Mouse (Mus musculus) midbrain, embryonic 16.5 days (tissue): Measurements from ENCODE around the gene Gin1. TPM values are rescaled to one million over a fixed set of nuclear protein-coding genes. Genes with fewer than 3 reads are reported as not detected.
"Not testable (repeated sequence)": the region's sequence is repeated elsewhere in the genome, so short reads cannot be mapped to it uniquely, and the experiment has no call there.

Experiments
- ATAC-seq: fragments of 200-750 bp; cut with Nextera tagmentation; 2 replicates; pipeline ENCODE4 v1.8.0; 2017; ENCODE audit warnings: moderate TSS enrichment
- H3K27ac ChIP-seq: fragments of 300-500 bp; sonication (generic); 2 replicates; pipeline ENCODE4 v1.5.1; 2014; ENCODE audit warnings: mild to moderate bottlenecking, low read length, mixed read lengths
- H3K27me3 ChIP-seq: fragments of 300-500 bp; sonication (generic); 2 replicates; pipeline ENCODE4 v1.6.1; 2014; ENCODE audit warnings: low read depth, low read length, mixed read lengths; ENCODE audit not compliant: control insufficient read depth, insufficient read depth
- H3K36me3 ChIP-seq: fragments of 300-500 bp; sonication (generic); 2 replicates; pipeline ENCODE4 v1.6.1; 2014; ENCODE audit warnings: mild to moderate bottlenecking, low read length, moderate library complexity, mixed read lengths; ENCODE audit not compliant: control insufficient read depth, insufficient read depth
- H3K4me1 ChIP-seq: fragments of 300-500 bp; sonication (generic); 2 replicates; pipeline ENCODE4 v1.6.1; 2014; ENCODE audit warnings: mild to moderate bottlenecking, low read length, mixed read lengths; ENCODE audit not compliant: control insufficient read depth, insufficient read depth
- H3K4me2 ChIP-seq: fragments of 300-500 bp; sonication (generic); 2 replicates; pipeline ENCODE4 v1.6.1; 2014; ENCODE audit warnings: mild to moderate bottlenecking, low read length, mixed read lengths
- H3K4me3 ChIP-seq: fragments of 300-500 bp; sonication (generic); 2 replicates; pipeline ENCODE4 v1.5.1; 2014; ENCODE audit warnings: low read depth, mild to moderate bottlenecking, low read length, moderate library complexity, mixed read lengths
- H3K9ac ChIP-seq: fragments of 300-500 bp; sonication (generic); 2 replicates; pipeline ENCODE4 v1.6.1; 2014; ENCODE audit warnings: low read depth, low read length, mixed read lengths
- H3K9me3 ChIP-seq: fragments of 300-500 bp; sonication (generic); replicated peaks from 2 replicates; pipeline ENCODE4 v1.6.1; 2014; ENCODE audit warnings: mild to moderate bottlenecking, low read length, mixed read lengths; ENCODE audit not compliant: control insufficient read depth, poor library complexity, severe bottlenecking
- WGBS: fragments of 180-500 bp; shearing (Covaris S2); extraction: QIAGEN DNeasy Blood & Tissue Kit; methylation state at CpG from one replicate; pipeline ENCODE4 v1.1.7; 2014; 5-methylcytosine and 5-hydroxymethylcytosine counted together
- polyA plus RNA-seq: library from polyadenylated mRNA; unstranded; fragments of >200 nt; fragmentation: Nextera tagmentation; extraction: Ambion mirVana; gene quantifications from 2 replicates; pipeline ENCODE4 v1.2.1, GENCODE M21; 2015

Gin1 gene
- polyA plus RNA-seq, 1 experiment from 2014 or later, result 13.5 TPM

- no peaks in the 10 kb centered on the region for H3K9me3 ChIP-seq
- no peak overlapping the region for H3K9ac ChIP-seq
- H3K36me3 ChIP-seq, result 0 out of 2 replicates have a peak, but pooled peaks cover 5% of the 10 kb centered on the region
- no peak for ATAC-seq
- no peak overlapping the region for H3K4me2 ChIP-seq
- H3K4me1 ChIP-seq, result no peaks in the 10 kb centered on the region
- H3K4me3 ChIP-seq, result no peak overlapping the region
- H3K27me3 ChIP-seq, result no peaks in the 10 kb centered on the region
- H3K27ac ChIP-seq, result no peak overlapping the region
Measured at GRCm38 (mm10) chr1:97759841-97760240, 10.1 kb upstream of the Gin1 start.

GRCm38 (mm10) chr1:97760598-97760997 lies 9.4 kb upstream of the Gin1 start:
- Histone ChIP-seq H3K4me1 (peaks cover 3% of the 10 kb centered on the region; the same call in 1 of the 2 replicates), H3K4me3 (no peak overlapping the region), H3K4me2 (no peak overlapping the region), H3K36me3 (0 out of 2 replicates have a peak, but pooled peaks cover 2% of the 10 kb centered on the region), H3K9me3 (no peaks in the 10 kb centered on the region), H3K27ac (no peak overlapping the region), H3K9ac (no peak overlapping the region), H3K27me3 (no peaks in the 10 kb centered on the region)
- no peak for ATAC-seq
- 90% methylated on average over 7 of the region's 7 CpGs for WGBS

- 84% methylated on average over 6 of the region's 6 CpGs for WGBS
Measured at GRCm38 (mm10) chr1:97761477-97761876, 8.5 kb upstream of the Gin1 start.

GRCm38 (mm10) chr1:97765712-97766111 lies 4.3 kb upstream of the Gin1 start:
- 83% methylated on average over 4 of the region's 4 CpGs for WGBS
- not testable (repeated sequence) for H3K9me3 ChIP-seq, H3K36me3 ChIP-seq, H3K4me2 ChIP-seq, H3K9ac ChIP-seq, H3K4me3 ChIP-seq, ATAC-seq, H3K27me3 ChIP-seq, H3K27ac ChIP-seq
- peaks cover 25% of the 10 kb centered on the region for H3K4me1 ChIP-seq

More at GRCm38 (mm10) chr1:97761477-97761876, 8.5 kb upstream of the Gin1 start:
- no peak overlapping the region for H3K27ac ChIP-seq
- H3K9me3 ChIP-seq, result no peaks in the 10 kb centered on the region
- H3K4me2 ChIP-seq, result no peak overlapping the region
- no peak for ATAC-seq
- no peak overlapping the region for H3K4me3 ChIP-seq
- H3K27me3 ChIP-seq, result no peaks in the 10 kb centered on the region
- H3K9ac ChIP-seq, result no peak overlapping the region
- H3K4me1 ChIP-seq, result peaks cover 6% of the 10 kb centered on the region; the same call in 1 of the 2 replicates
- H3K36me3 ChIP-seq, result no peaks in the 10 kb centered on the region

- no peaks in the 10 kb centered on the region for H3K36me3 ChIP-seq
- no peaks in the 10 kb centered on the region for H3K27me3 ChIP-seq
- H3K4me2 ChIP-seq, result peak overlapping the region; percentile 81
- no peak overlapping the region for H3K9ac ChIP-seq
- no peaks in the 10 kb centered on the region for H3K9me3 ChIP-seq
- no peak for ATAC-seq
- H3K4me1 ChIP-seq, result peaks cover 29% of the 10 kb centered on the region
- WGBS, result 87% methylated on average over 2 of the region's 2 CpGs
- peak overlapping the region; percentile 72 for H3K4me3 ChIP-seq
- no peak overlapping the region for H3K27ac ChIP-seq
Measured at GRCm38 (mm10) chr1:97768089-97768488, 1.9 kb upstream of the Gin1 start.

GRCm38 (mm10) chr1:97768906-97769293 lies 1.1 kb upstream of the Gin1 start:
- Histone ChIP-seq H3K4me2 (peak overlapping the region; percentile 81), H3K4me1 (peaks cover 29% of the 10 kb centered on the region), H3K9me3 (no peaks in the 10 kb centered on the region), H3K27ac (peak overlapping the region; percentile 92), H3K9ac (peak overlapping the region; percentile 84), H3K27me3 (no peaks in the 10 kb centered on the region), H3K36me3 (no peaks in the 10 kb centered on the region), H3K4me3 (peak overlapping the region; percentile 72)
- no peak for ATAC-seq
- 13% methylated on average over 7 of the region's 7 CpGs for WGBS

GRCm38 (mm10) chr1:97769294-97769903 lies 573 bp upstream of the Gin1 start:
- H3K4me1 ChIP-seq, result peaks cover 29% of the 10 kb centered on the region
- H3K27me3 ChIP-seq, result no peaks in the 10 kb centered on the region
- WGBS, result under 1% methylated on average over 40 of the region's 40 CpGs

GRCm38 (mm10) chr1:97771118-97771517 lies 1.1 kb downstream of the Gin1 start:
- WGBS, result 59% methylated on average over 7 of the region's 7 CpGs
- no peaks in the 10 kb centered on the region for H3K36me3 ChIP-seq
- no peak overlapping the region; the same call in 1 of the 2 replicates for H3K4me3 ChIP-seq
- H3K27ac ChIP-seq, result no peak overlapping the region
- H3K4me1 ChIP-seq, result peaks cover 23% of the 10 kb centered on the region
- no peak for ATAC-seq
- peak overlapping the region; percentile 22; the same call in 1 of the 2 replicates for H3K4me2 ChIP-seq
- H3K27me3 ChIP-seq, result no peaks in the 10 kb centered on the region
- H3K9me3 ChIP-seq, result no peaks in the 10 kb centered on the region
- 0 out of 2 replicates have a peak overlapping the region, but pooled peaks have one; percentile 38 for H3K9ac ChIP-seq

More at GRCm38 (mm10) chr1:97769294-97769903, 573 bp upstream of the Gin1 start:
- H3K9ac ChIP-seq, result peak overlapping the region; percentile 84
- no peaks in the 10 kb centered on the region for H3K9me3 ChIP-seq
- H3K4me2 ChIP-seq, result peak overlapping the region; percentile 81
- peak overlapping the region; percentile 92 for H3K27ac ChIP-seq
- peak overlapping the region; percentile 72 for H3K4me3 ChIP-seq
- ATAC-seq, result peak; percentile 78
- no peaks in the 10 kb centered on the region for H3K36me3 ChIP-seq

- Histone ChIP-seq H3K9me3 (no peaks in the 10 kb centered on the region), H3K4me2 (no peak overlapping the region), H3K27me3 (no peaks in the 10 kb centered on the region), H3K9ac (no peak overlapping the region), H3K4me1 (peaks cover 22% of the 10 kb centered on the region), H3K4me3 (no peak overlapping the region), H3K27ac (no peak overlapping the region), H3K36me3 (no peaks in the 10 kb centered on the region)
- 91% methylated on average over 5 of the region's 5 CpGs for WGBS
- ATAC-seq, result no peak
Measured at GRCm38 (mm10) chr1:97771727-97772126, 1.8 kb downstream of the Gin1 start.
